Mouse (Mus musculus) gastrocnemius, postnatal 14 days (tissue): ENCODE measurements around the gene Ankrd28. TPM values are rescaled to one million over a fixed set of nuclear protein-coding genes. Genes with fewer than 3 reads are reported as not detected.
A peak's percentile ranks its signal among the peaks of the same experiment; 100 is the strongest.

ENCODE experiments used
- DNase-seq: peaks from one replicate; pipeline ENCODE4 v3.0.0; 2021; ENCODE audit warnings: mixed read lengths
- intact Hi-C: fragments of 180-260 bp; cut with DNase I; formaldehyde crosslinking; loops from one replicate; pipeline ENCODE4 v1.15.1; 2025; ENCODE audit warnings: low total_unique reads
- total RNA-seq, 2 experiments: library from RNA; stranded (reverse); gene quantifications; 2 replicates each; pipeline ENCODE4 v1.2.3; 2021

The Ankrd28 gene
- total RNA-seq, 2 experiments from 2014 or later = 35.8 to 38.4 TPM

- intact Hi-C loops = no loop called here
- DNase-seq = no peak
Observed at GRCm38 (mm10) chr14:31671635-31672320, 158.7 kb downstream of the Ankrd28 start.

DNA sequence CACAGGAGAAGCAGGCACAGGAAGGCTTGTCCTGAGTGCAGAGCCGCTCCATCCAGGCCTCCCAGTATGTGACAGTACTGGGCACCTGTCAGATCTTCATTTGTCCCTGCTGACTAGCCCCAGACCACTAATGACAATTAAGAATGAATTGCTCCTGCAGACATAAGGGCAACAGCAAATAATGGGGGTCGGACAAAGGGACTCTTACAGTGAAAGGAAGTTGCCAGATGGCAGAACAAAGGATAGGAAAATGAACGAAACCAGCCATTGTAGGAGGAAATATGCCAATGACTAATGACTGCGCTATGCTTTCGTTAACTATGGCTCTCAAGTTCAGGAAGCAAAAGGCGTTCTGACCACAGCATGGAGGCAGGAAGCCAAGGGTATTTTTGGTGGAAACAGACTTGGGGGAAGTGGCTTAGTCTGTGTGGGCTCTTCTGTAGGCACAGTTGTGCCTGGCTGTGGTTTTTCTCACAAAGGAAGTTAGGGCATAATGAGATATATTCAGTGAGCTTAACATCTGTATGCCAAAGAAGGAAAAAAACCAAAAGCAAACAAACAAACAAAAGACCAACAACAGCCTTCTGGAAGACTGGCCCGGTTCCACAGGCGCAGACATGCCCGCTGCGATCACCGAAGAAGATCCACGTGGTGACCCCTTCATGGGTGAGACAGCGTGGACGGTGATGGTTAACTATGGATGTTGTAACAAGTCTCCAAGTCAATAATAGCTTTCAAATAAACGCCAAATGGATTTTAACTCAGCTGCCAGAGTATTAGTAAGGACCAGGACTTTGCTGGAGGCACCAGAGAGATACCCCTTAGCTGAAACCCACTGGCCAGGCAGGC, 160.6 kb downstream of the Ankrd28 start:
- intact Hi-C loops = no loop called here
- peak; percentile 59 for DNase-seq

GRCm38 (mm10) chr14:31669161-31669611, 161.3 kb downstream of the Ankrd28 start:
- peak; percentile 84 for DNase-seq
- intact Hi-C loops = no loop called here

- intact Hi-C loops = no loop called here
Observed at GRCm38 (mm10) chr14:31668326-31668725, 162.1 kb downstream of the Ankrd28 start.

GRCm38 (mm10) chr14:31667741-31668140, 162.7 kb downstream of the Ankrd28 start:
- no peak for DNase-seq
- intact Hi-C loops = no loop called here

More at GRCm38 (mm10) chr14:31668326-31668725, 162.1 kb downstream of the Ankrd28 start:
- DNase-seq = no peak

GRCm38 (mm10) chr14:31666931-31667705, 163.3 kb downstream of the Ankrd28 start:
- no peak for DNase-seq

GRCm38 (mm10) chr14:31665566-31665940, 164.9 kb downstream of the Ankrd28 start:
- no peak for DNase-seq
- intact Hi-C loops = no loop called here

More at GRCm38 (mm10) chr14:31666931-31667705, 163.3 kb downstream of the Ankrd28 start:
- intact Hi-C loops = no loop called here

DNA sequence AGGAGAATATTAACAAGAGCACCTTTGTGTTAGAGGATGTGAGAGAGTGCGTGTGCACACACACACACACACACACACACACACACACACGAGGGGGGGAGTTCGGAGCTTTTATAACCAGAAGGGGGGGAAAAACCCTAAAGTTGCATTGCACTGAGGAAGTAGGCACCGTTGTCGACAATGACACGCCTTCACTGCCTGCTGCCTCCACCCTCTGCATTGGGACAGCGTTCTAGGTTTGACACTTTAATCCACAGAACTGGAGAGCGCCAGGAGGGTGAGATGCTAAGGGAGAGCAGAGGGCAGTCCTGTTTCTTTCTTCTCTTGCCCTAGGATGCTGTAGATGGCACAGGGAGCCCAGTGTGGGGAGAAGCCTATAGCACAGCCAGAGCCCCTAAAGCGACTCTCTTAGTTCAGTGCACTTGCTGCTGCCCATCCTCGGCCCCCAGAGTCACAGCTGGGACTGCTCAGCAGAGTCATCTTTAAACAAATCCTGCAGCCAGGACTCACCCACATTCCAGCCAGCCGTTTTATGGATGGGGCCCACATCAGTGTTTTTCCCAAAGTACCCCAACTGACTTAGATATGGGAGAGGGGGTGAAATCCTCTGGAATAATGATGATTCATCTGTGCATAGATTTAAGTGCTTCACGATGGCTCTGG, 165.4 kb downstream of the Ankrd28 start:
- intact Hi-C loops = no loop called here
- no peak for DNase-seq

GRCm38 (mm10) chr14:31664100-31664902, 166.2 kb downstream of the Ankrd28 start:
- DNase-seq = no peak
- intact Hi-C loops = no loop called here

DNA sequence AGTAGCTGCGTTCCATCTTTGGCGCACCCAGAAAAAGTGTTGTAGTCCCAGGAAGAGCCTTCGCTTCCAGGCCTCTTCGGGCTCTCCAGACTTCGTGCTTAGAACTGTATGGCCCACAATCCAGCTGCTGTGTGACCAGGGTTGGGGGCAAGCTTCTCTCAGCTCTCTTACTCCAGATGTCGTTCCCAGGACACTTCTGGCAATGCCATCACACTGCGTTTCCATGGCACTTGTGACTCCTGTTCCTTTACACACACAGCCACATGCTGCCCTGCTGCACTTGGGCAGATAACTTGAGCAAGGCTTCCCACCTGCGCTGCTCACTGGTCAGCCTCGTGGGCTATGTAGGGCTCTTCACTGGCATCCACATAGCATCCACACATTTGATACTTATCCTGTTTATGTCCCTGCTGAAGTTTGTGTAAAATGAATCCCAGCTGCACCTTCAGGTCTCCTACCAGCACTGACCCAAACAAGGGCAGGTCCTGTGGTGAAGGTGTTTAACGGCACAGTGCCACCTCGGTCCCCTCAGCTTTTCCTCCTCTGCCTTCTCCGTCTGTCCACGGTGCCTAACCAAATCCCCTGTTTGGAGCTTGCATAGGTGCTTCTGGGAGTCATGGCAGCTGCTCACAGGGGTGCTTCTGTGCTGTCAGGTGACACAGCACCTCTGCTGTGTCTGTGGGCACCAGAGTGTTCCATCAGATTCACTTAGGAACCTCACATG, 166.9 kb downstream of the Ankrd28 start:
- intact Hi-C loops = no loop called here
- no peak for DNase-seq

DNA sequence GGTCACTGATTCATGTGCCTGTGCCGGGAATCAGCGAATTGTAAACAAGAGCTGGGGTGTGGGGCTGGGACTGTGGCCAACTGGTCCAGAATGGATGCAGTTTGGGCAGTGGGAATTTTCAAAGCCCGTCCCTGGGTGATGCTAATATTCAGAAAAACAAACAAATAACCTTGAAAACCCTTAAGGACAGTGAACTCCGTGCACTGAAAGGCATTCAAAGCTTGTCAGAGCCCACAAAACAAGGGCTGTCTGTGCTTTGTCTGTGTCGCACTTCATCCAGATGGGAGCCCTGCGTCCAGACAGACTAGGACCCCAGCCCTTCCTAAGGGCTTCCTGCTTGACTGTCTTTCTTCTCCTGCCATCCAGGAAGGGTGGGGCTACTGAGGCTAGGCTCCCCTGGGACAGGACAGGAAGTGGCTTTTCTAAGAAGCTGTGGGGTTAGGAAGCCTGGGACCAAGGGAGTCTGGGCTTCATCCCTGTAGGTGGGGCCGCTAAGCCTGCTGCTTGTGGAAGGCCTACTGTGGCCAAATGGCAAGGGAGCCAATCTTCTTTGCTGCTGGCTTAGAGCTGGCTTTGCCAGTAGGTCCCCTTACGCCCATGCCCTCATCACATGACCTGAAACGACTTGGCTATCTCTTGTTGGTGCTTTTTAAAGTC, 167.8 kb downstream of the Ankrd28 start:
- DNase-seq = peak; percentile 81
- intact Hi-C loops = no loop called here

DNA sequence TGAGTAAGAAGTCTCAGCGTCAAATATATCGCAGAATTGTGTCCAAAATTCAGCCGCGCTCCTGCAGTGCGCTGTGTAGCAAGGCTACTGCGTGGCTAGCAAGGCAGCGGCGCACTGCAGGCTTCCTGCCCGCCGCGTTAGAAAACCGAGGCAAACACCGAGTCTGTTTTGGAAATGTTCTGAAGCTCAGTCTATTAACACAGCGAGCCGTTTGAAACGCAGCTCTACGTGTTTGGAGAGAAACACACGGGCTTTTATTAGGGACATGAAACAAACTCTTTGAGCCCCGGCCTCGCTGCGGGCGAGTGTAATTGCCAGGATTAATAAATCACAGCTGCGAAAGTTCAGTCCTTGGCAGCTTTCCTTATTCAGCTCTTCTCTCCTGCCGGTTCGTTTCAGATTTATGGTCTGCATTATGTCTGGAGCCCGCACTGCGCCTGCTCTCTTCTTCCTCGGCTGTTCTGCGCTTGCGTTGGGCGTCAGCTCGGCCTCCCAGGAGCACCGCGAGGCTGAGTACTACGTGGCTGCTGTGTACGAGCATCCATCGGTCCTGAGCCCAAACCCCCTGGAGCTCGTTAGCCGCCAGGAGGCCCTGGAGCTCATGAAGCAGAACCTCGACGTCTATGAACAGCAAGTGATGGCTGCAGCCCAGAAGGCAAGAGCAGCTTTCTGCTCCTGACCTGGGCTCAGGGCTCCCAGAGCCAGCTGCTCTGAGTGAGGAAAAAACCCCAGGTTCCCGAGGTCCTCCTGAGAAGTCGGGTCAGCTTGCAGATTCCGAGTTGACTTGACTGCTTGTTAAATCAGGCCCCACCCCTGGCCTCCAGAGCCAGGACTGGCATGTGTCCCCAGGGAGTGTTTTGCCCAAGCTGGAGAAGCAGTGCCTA, 168.5 kb downstream of the Ankrd28 start:
- intact Hi-C loops = no loop called here
- DNase-seq = peak; percentile 89

- intact Hi-C loops = no loop called here
Observed at GRCm38 (mm10) chr14:31660312-31661093, 169.9 kb downstream of the Ankrd28 start.

DNA sequence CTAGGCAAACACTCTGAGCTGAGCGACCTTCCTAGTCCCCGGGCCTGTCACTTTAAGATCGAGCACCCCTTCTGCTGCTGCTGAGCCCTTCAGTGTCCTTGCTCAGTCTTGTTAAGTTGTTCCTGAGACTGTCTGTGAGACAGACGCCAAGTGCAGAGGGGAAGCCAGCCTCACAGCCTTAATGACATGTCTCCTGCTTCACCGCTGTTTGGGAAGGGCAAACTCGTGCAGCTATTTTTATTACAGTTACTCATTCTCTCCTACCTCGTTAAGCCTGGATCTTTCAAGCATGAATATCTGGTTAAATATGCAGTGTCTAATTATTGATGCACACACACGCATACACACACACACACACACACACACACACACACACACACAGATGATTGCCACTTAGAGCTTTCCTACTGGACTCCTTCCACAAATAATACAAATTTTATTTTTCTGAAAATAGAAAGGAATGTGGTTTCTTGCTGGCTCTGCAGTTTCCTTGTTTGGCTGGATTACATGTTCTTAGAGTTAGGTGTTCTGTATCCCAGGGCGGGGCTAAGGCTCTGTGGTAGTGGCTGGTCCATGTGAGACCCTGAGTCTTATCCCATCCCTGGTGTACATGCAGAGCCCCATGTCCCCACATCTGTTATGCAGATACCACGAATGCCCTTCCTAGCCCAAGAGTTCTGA, 170.8 kb downstream of the Ankrd28 start:
- intact Hi-C loops = loop anchor here (5.0 to 10.0 kb wide), 2 partner anchors 295 to 418 kb away; no protein-coding TSS in a partner anchor
- DNase-seq = peak; percentile 74

More at GRCm38 (mm10) chr14:31660312-31661093, 169.9 kb downstream of the Ankrd28 start:
- DNase-seq = no peak

DNA sequence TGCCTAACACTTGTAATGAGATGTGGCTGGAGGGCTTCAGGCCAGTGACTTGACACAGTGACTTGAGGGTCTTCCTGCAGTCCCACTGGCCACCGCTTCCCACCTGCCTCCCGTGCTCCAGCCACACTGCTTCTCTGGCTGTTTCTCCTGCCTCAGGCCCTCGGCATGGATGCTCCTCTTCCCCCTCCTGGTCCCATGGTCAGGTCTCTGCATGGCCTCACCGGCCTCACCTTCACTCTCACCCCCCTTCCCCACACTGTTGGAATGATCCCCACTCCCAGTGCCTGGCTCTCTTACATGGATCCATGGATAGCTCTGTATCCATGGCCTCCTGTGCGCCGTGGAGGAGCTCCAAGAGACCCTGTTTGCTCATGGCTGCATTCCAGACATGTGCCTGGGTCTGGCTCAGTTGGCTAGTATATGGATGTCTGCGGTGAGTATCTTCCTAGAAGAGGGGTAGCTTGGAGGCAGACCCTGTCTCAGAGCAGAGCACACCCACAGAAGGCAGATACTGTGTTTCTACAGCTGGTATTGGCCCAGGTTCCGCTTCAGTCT, 172.2 kb downstream of the Ankrd28 start:
- intact Hi-C loops = loop anchor here (5.0 to 10.0 kb wide), 2 partner anchors 297 to 419 kb away; no protein-coding TSS in a partner anchor
- no peak for DNase-seq
